9 mouse cellular contexts compared by ENCODE assay signal in the genomic region with DNA sequence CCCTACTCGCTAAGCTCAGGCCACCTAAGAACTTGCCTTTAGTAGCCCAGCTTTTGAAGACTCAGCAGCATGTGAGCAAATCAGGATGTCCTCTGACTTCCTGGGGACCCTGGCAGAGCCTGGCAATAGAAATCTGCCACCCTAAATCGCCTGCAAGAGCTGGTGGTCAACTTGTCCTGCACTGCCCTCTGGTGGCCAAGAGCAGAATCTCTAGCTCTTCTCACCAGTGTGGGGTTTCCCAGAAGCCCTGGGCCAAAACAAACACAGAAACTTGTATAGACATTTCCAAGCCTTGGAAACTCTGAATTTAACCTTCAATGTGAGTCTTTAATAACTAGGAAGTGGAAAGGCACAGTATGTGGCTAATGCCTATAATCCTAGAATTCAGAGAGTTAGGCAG. TPM values are rescaled to one million over a fixed set of nuclear protein-coding genes. Genes with fewer than 3 reads are reported as not detected.
DNase-seq lines count a peak whose midpoint lies in the region; ATAC-seq lines count a peak whose summit lies in the region.
"Had no signal": no experiment of that assay in that cellular context is flagged by ENCODE, and none has a peak within 500 bp of the region (broad histone marks: within the 10 kb centered on the region; RNA-seq: fewer than 3 reads in every experiment).

No protein-coding gene starts in this region.

- no peak overlapping the region for H3K4me3 ChIP-seq in forebrain, embryonic 14.5 days (ENCODE audit: low read depth, low read length)
- H3K4me3 ChIP-seq: myocyte had no signal

- peak; percentile 56 for ATAC-seq in cerebellum, adult (ENCODE audit: insufficient number of reproducible peaks, low FRiP score, low TSS enrichment)
- peak; percentile 63 for ATAC-seq in forebrain, embryonic 14.5 days

- peak; percentile 87 for DNase-seq in MN1 (ENCODE audit: low spot score)
- DNase-seq in forebrain, embryonic 14.5 days (ENCODE audit: low spot score): peak; percentile 93
- DNase-seq in heart, postnatal 4 days: peak; percentile 94
- peak; percentile 92 to 93 for DNase-seq in layer of hippocampus, postnatal 10 days (ENCODE audit: low spot score in 2 of 2)
- peak; percentile 85 for DNase-seq in lung, postnatal 25 days (ENCODE audit: low spot score)
- DNase-seq in right cerebral cortex, postnatal 14 days: peak; percentile 87
- DNase-seq in urinary bladder, postnatal 14 days (ENCODE audit: low spot score): peak; percentile 90

- 24% methylated on average over 2 of the region's 2 CpGs for WGBS in forebrain, embryonic 14.5 days

- H3K27ac ChIP-seq in forebrain, embryonic 14.5 days (ENCODE audit: low read depth, low read length): no peak overlapping the region

- no peaks in the 10 kb centered on the region for H3K27me3 ChIP-seq in forebrain, embryonic 14.5 days (replicated peaks; ENCODE audit: control insufficient read depth, insufficient read depth, low read length)

- no peak overlapping the region for H3K9ac ChIP-seq in forebrain, embryonic 14.5 days (ENCODE audit: low read length)

- H3K36me3 ChIP-seq in forebrain, embryonic 14.5 days (ENCODE audit: control insufficient read depth, insufficient read depth, low read length): no peaks in the 10 kb centered on the region

- no peaks in the 10 kb centered on the region for H3K4me1 ChIP-seq in forebrain, embryonic 14.5 days (ENCODE audit: control insufficient read depth, insufficient read depth, low read length)

- H3K4me2 ChIP-seq in forebrain, embryonic 14.5 days (ENCODE audit: low read length): no peak overlapping the region

- H3K9me3 ChIP-seq in forebrain, embryonic 14.5 days (replicated peaks; ENCODE audit: control insufficient read depth, low read length): no peaks in the 10 kb centered on the region

RNA-seq across cellular contexts. Expression of gene Parva, which starts 58.3 kb away (rescaled TPM):
- 17.4 and 22.2 TPM in 2 replicates for polyA plus RNA-seq in forebrain, embryonic 14.5 days (2014; fragmentation: Nextera tagmentation; extraction: Ambion mirVana)
- 100 to 1,000 TPM; 115 to 118 TPM for total RNA-seq in heart, postnatal 4 days (2021)
- 10 to 100 TPM; 50.9 to 56.0 TPM for total RNA-seq in layer of hippocampus, postnatal 10 days (2021)
